Mouse (Mus musculus): ENCODE data around the gene Iah1.

The Iah1 gene

DNA sequence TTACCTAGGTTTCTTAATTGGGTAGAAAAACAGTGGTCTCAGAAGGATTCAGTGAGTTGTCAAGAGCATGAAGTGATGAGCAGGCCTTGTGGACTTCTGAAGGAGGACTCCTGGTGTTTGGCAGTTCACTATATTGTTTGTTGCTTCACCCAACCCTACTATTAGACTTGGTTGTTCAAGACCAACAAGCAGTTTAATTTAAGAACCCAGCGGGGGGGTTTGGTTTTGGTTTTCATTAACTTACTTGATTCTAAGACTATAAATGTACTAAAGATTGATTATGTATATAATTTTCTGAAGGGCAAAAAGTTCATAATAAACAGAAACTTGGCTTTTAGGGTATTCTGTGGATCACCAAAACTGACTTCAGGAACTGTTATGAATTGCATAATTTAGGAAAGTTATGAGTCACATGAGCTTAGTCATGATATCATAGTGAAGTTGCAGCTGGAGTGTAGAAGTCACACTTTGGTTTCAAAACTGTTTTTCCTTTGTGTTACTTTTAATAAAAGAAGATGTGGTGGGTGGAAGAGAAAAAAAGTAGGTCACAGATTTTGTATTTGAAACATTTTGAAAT lies 53.9 kb downstream of the Iah1 start:
- no peak for DNase-seq

DNA sequence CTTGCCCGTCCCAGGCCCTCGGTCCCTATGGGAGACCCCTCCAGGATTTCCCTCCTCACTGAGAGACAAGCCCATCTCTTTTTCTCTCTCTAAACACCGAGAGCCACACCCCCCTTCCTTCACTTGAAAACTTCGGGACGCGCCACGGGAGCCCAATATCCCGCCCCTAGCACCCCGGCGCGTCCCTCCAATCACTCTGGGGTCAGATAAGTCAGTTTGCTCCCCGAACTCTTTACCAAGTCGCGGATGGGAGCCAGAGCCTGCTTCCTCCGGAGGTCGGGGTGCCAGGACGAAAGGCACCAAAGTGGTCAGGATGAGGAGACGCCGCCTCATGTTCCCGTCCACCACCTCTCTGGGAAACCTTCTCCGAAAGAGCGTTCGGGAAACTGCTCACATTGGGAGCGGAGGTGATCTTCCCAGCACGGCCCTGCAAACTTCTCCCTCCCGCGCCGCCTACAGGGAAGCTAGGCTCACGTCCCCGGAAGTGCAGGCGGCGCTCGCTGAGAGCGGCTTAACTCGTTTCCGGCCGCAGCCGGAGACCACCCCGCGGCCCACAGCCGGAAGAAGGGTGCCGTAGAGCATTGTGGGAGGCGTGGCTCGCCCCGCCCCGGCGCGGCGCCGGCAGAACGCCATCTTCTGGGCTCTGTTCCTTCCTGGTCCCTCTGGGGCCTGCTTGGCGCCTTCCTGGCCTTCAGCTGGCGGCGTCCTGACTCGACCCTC lies 57.1 kb downstream of the Iah1 start, which contains the start of gene Adam17:
TSS of gene Adam17 (minus strand) at position 533 of the 720 bp plus-strand sequence.
- peak; percentile 95 for DNase-seq
